Mouse (Mus musculus) CH12.LX (cell line): ENCODE data around the gene Commd7.

Experiments used
- BHLHE40 ChIP-seq: IDR thresholded peaks from 2 replicates; pipeline ENCODE4 v1.6.1; 2011; ENCODE audit warnings: mild to moderate bottlenecking, low read depth, low read length, improper control_type of control experiment
- MAX ChIP-seq: IDR thresholded peaks from 2 replicates; pipeline ENCODE4 v1.6.1; 2011; ENCODE audit warnings: low read length, improper control_type of control experiment

DNA sequence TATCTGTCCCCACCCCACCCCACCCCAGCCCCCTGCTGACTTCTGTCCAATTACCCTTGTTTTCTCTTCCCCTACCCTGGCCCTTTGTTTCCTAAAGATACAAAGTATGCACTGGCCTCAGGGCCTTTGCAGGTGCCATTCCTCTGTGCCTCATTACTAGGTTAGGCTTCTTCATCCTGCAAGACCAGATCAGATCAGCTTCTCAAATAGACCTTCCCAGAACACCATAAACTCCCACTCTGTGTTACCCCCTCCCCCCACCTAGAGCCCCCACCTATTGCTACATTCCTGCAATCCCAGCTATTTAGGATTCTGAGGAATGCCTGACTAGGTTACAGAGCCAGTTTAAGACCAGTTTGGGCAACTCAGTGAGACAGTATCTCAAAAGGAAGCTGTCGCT lies 20.8 kb downstream of the Commd7 start:
- TF ChIP-seq MAX, result no peak
- no peak for TF ChIP-seq BHLHE40
